Mouse (Mus musculus): ENCODE data around the gene 4930404N11Rik.

- peak; percentile 63 for TF ChIP-seq CTCF (IDR thresholded peaks at IDR 0.05; ENCODE audit: extremely low read depth, insufficient read depth, low read length)
- no peak for TF ChIP-seq POLR2A (IDR thresholded peaks at IDR 0.05; ENCODE audit: extremely low read depth, insufficient read depth, low read length)
Observed at GRCm38 (mm10) chr10:81405588-81406201, 40.1 kb upstream of the 4930404N11Rik start.

Data from cortical plate, adult 2 months (tissue).